Mouse (Mus musculus) right cerebral cortex, postnatal 25 days (tissue): ENCODE data around the gene Akt2.

Experiments used
- DNase-seq: peaks from one replicate; pipeline ENCODE4 v3.0.0; 2022

The Akt2 gene

DNA sequence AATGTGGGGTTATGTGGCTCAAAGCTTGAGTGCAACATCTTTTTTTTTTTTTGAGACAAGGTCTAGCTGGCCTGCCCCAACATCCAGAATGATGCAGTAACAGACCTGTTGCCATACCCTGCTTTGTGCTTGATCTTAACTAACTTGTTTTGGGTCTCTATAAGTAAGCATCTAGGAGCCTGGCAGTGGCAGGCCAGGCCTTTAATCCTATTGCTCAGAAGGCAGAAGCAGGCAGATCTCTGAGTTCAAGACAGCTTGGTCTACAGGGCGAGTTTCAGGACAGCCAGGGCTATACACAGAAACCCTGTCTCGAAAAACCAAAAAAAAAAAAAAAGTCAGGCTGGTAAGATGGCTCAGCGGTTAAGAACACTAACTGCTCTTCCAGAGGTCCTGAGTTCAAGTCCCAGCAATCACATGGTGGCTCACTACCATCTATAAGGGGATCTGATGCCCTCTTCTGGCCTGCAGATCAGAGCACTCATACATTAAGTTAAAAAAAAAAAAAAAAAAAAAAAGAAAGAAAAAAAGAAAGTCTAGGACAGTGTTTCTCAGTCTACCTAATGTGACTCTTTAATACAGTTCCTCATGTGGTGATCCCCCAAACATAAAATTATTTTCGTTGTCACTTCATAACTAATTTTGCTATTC is 662 bp upstream of the Akt2 start:
- DNase-seq: no peak

DNA sequence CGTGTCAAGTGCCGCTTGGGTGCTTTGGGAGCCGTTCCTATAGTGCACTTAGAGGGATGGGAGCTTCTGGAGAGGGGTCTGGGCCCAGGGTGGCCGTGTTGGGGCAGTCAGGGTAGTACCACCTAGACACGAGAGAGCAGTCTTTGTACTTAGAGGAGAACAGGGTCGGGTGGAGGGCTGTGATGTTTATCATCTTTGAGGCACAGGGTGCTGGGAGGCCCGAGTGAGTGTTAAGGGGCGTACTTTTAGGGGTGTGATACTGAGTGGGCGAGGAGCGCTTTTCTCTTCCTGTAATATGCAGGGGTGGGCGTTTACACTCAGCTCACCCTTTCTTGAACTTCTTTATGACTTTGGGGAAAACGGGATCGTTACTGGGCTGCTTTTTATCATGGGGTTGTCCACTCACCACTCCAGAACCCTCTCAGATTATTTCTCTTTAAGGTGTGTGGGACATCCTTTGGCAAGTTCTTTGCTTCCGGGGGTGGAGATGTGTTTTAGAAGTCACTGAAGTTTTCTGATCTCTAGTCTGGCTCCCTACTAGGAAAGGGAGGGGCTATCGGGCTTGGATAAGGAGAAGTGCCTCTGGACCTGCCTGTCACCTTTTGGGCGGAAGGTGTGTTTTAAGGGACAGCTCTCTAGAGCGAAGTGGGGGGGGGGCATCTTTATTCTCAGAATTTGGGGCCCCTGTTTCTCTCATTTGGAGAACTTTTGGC is 1.0 kb downstream of the Akt2 start:
- DNase-seq: no peak

DNA sequence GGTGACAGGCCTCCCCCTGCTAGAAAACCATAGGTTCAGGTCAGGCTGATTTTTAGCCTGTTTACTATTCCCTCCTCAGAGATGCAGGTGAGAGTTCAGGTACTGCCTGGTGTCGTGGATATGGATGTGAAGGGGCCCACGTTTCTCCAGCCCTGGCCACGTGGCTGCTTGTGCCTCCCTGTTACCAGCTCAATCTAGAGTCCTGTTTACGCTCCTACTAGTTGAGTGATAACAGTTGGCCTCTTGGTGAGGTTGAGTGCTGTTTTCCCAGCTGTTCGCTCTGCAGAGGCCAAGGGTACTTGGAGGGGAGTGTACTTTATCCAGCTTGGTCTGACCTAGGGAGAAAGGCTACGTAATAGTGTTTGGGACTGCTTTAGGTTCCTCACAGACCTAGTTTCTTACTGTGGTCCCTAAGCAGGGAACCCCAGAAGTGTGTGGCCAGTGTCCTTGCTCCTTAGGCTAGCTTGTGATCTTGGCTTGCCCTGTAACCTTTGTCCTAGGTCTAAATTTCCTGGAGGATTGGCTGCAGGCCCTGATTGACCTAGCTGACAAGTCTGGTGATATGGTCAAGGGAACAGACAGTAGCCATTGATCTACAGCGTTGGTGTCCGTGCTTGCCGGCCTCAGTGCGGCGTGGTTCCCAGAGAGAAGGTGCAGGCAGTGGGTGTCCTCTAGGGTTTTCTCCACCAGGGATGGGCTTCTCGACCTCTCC is 1.7 kb downstream of the Akt2 start:
- DNase-seq: no peak

DNA sequence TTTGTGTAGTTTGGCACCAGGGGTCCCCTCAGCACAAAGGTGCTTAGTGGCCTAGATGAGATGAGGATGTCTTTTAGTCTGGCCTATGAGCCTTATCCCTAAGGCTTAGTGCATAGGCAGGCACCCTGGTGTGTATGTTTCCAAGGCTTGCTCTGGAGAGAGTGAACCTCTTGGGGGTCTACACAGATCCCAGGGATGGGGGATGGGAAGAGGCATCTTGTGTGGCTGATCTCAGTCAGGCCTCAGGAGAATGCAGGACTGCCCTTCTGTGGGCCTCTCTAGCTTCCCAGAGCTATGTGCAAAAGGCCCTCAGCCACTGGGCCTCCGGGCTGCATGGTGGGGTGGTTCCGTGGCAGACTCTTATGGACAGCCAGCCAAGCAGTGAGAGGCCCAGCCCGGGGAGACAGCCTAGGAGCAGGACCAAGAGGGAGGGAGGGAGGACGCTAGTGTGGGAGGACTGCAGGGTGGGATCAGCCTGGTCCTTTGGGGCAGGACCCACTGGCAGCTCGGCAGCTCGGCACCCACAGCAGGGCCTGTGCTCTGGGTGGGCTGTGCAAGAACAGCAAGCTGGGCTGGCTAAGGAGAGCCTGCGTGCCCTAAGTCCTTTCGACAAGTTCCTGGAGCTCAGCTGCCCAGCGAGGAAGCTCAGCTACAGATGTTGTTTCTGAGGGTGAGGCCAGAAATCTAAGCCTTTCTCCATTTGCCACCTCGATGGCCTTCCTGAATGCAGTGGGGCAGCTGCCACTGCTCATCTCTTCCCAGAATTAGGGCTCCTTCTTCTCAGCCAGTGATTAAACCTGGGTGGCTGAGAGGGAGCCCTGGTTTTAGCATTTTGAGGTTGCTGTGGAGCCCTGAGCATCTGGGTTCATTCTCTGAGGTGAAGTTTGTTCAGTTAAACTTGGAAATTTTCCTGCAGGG is 5.5 kb downstream of the Akt2 start:
- DNase-seq: no peak

DNA sequence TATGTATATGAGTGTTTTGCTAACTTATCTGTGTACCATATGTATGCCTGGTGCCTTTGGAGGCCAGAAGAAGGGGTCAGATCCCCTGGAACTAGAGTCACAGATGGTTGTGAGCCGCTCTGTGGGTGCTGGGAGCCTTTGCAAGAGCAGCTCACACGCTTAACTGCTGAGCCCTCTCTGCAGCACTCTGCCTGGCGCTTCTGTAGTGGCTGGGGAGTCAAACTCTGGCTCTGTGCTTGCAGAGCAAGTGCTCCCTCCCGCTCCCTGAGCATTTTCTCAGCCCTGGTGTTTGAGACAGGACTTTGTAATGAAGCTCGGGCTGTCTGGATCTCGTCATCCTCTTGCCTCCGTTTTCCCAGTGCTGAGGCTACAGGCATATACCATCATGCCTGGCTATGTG is 6.7 kb downstream of the Akt2 start:
- no peak for DNase-seq

DNA sequence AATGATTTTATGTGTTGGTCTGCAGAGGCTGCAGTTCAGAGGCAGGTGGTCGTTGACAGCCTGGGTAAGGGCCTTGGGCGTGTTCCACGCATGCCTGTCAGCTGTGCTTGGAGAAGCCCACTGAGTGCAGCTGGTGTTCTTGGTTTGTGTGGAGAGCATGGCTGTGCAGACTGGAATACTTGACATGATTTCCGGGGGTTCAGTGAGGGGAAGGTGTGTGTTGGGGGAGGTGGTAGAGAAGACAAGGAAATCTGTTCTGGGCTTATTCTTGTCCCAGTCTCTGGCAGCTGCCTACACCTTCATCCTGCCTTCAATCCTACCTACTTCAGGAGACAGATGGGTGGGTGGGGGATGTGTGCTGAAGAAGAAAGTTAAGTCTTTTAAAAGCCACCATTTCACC is 10.3 kb downstream of the Akt2 start:
- peak; percentile 75 for DNase-seq

DNA sequence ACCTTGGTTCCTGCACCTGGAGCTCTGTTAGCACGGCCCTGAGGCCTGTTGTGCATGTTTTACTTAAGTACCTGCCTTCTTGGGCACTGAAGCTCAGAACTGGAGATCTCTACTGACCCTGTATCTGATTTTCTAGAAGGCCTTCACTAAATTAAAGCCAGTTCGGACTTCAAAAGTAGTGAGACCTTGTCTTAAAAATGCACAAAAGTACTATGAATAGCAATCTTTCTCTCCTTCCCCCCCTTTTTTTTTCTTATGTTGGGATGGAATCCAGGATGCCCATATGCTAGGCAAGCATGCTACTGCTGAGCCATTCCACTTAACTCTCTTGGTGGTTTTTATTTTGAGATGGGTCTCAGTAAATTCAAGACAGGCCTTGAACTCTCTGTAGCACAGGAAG is 10.8 kb downstream of the Akt2 start:
- DNase-seq: no peak

DNA sequence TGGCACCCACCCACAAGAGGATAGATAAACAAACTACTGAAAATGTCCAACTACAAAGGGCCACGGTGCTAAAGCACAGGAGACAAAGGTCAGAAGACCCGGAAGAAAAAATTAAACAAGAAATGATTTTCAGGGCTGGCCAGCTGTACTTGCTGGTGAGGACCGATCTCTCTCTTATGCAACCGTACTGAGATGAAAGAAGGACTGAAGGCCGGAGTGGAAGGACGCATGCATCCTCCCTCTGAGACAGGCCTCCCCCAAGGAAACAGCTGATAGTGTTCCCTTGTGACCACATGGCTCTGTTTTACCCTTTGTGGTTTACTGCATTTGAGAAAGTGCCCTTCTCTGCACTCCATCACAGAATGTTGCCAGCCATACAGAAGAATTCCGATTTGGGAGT is 11.5 kb downstream of the Akt2 start:
- DNase-seq: no peak

DNA sequence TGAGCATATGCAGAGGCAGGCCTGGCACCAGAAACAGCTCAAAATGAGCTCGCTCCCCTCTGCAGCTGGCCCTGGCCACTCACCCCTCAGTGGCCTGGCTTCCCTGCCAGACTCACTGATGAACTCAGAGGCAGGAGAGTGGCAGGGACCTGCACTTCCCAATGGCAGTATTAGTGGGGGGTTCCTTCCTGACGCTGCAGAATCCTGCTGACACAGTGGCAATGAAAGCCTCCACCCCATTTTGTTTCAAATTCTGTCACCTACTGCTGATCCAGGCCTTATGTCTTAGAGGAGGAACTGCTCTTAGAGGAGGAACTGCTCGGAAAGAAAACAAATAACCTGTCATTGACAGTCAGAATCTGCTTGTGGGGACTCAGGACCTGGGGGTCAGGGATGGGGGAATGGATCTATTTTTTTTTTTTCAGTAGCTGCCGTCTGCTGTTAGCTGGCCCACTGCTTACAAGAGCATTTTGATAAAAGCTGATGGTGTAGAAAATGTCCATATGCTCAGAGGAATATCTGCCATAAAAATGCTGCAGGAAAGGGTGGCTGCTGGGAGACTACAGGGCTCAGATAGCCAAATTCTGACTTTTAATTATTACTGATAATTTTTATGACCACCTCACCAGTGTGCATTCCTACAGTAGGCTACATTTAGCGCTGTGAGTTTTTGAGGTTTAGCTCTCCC is 13.5 kb downstream of the Akt2 start:
- no peak for DNase-seq

DNA sequence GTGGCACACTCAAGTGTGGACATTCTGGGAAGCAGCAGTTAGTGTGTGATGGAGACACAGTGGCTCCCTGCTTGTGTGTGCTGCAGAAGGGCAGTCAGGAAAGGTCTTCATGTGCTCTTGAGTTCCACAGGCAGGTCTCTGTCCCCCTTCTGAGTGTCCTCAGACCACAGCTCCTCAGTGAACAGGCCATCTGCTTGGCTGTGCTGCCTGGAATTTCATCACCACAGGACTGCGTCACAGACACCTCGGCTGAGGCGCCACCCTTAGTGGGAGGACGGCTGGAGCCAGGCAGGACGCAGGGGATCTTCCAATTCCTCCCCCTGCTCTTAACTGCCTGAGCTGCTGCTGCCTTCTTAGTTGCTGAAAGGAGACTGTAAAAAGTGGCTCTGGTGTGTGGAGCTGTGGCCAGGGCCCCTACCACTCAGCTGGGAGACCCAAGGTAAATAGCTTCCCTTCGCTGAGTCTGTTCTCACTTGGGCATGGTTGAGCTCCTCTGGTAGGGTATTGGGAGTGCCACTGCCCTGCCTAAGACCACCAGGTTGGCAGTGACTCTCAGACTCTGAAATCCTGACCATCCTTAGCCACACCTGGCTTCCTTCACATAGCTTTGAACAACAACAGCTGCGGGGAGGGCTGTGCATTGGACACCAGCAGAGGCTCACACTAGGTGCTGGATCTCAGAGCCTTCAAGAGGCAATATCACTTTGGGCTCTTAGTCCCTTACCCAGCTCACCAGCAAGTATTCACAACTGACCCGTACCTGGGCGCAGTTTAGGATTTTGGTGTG is 14.3 kb downstream of the Akt2 start:
- DNase-seq: peak; percentile 81

DNA sequence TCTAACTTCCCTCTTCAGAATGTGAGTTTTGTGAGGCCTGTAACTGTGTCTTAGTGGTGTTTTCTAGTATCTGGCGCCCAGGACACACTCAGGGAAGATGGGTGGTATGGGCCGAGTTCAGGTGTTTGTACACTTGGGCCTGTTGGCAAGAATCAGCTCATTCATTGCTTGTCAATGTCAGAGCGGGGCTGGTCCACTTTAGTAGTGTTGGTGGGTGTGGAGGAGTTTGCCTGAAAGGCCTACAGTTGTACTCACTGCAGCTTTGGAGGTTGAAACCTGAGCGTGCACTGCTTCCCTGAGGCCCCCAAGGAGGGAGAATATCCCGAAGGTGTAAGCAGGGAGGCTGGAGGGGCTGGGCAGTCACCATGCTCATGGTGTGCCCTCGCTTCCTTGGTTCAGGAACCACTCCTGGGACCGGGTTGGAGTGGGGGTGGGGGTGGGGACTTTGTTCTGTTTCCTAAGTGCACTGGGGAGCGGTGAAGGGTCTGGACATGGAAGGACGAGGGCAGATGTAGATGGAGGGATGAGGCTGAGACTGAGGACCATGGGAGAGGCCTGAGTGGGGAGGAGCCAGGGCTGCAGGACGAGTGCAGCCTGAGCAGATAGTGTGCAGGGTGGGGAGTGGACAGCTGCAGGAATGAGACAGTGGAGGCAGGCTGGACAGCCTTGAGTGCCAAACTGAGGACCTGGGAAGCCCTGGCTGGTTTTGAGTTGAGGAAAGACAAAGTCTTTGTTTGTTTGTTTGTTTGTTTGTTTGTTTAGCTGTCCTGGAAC is 15.3 kb downstream of the Akt2 start:
- no peak for DNase-seq

DNA sequence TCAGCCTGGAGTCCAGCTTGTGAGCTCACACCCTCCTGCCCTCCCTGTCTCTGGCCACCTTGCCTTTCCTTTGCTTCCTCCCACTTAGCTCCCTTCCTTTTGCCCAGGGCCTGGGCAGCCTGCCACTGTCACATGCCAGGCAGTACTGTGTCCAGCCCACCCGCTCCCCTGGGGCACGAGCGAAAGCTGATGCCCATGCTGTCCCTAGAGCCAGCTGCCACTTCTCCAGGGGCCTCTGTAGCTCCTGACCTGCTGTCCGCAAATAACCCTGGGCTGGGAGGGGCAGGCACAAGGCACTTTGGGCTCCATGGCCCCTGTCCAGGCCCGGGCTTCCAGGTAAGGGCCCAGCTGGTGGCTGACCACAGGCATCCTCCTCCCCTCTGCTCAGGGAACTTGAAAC is 16.2 kb downstream of the Akt2 start:
- DNase-seq: peak; percentile 44

DNA sequence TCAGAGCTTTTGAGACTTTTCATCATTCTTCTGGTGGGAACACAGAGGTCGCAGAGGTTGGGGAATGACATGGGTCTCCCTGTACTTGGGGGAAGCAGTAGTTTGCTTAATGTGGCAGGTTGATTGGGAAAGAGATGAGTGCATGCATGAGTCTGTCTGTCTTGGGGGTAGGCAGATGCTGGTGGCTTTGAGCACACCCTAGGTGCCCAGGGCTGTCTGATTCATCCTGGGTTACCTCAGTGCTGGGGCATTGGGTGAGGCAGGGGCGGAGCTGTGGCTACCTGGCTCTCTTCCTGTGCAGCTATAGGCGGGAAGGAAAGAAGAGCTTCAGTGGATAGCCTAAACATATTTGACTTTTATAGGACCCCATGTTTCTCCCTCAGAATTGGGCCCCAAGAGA is 16.8 kb downstream of the Akt2 start:
- DNase-seq: no peak

DNA sequence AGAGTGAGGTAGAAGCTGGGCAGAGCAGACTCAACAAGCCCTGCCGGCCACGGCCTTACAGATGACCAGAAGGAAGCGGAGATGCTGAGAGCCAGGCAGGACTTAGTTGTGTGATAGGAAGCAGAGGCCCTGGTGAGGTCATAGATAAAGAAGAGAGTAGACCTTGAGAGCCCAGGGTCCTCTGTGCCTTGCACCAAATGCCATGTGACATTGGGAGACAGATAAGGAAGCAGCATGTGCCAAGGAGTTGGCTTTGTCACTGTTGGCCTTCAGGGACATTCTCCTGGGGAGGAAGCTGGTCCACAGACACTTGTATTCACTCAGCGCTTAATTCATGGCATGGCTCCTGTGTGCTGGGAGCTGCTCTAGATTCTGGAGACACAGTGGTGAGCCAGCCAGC is 17.9 kb downstream of the Akt2 start:
- no peak for DNase-seq

DNA sequence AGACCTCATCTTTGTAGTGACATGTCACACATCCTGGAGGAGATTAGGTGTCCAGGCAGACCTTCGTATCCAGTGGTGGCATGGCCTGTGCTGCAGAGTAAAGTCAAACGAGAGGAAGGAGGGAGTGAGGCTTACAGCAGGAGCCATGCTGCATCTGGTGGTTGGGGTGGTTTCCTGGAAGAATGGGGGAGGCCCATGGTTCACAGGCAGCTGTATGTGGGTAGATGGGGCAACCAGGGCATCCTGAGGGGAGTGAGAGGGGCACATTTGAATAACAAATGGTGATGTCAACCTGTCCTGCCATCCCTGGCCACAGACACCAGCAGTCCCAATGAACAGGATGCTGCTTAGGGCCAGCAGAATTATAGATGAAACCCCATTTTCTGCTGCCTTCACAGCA is 18.3 kb downstream of the Akt2 start:
- DNase-seq: no peak

DNA sequence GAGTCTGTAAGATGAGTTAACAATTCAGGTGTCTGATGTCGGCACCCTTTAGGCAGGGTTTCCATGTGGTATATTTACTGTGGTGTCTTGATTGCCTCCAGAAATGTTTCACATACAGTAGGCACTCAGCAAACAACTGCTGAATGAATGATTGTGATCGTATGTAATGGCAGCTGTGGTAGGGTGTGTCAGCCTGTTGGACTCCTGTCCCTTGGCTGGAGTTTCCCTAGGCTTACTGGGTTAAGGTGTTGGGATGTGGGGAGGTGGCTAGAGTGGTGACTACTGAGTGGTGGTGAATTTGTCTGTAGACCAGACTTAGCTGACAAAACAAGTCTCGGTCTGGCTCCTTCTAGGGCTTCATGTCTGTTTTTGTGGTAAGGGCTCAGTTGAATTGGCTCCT is 19.0 kb downstream of the Akt2 start:
- no peak for DNase-seq

DNA sequence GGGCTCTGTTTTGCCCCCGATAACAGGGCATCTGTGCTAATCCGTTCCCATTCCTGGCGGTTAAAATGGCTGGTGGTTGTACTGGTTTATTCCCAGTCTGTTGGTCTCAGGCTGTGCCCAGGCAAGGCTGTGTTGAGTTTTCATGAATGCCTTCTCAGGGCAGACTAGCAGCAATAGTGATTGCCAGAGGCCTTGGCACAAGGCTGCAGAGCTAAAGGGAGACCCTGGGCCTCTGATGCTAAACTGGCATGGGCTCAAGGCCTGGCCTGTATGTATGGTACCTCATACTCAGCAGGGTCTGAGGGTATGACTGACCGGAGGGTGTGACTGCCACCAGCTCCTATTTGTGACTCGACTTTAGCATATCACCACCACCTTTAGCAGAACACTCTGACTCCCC is 19.5 kb downstream of the Akt2 start:
- DNase-seq: no peak

DNA sequence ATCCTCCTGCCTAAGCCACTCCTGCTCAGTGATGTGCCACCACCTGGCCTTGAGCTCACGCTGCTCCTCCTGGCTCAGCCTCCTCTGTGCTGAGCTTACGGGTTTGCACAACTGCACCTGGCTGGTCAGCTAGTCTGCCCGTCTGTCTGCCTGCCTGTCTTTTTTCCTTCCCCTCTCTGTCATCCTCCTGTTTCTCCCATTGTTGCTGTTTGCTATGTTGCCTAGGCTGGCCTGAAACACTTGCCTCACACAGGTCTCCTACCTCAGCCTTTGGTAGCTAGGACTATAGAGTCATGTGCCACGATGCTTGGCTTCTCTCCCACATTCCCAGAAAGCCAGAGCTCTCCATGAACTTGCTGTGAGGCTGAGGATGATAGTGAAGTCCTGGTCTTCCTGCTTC is 21.6 kb downstream of the Akt2 start:
- no peak for DNase-seq

DNA sequence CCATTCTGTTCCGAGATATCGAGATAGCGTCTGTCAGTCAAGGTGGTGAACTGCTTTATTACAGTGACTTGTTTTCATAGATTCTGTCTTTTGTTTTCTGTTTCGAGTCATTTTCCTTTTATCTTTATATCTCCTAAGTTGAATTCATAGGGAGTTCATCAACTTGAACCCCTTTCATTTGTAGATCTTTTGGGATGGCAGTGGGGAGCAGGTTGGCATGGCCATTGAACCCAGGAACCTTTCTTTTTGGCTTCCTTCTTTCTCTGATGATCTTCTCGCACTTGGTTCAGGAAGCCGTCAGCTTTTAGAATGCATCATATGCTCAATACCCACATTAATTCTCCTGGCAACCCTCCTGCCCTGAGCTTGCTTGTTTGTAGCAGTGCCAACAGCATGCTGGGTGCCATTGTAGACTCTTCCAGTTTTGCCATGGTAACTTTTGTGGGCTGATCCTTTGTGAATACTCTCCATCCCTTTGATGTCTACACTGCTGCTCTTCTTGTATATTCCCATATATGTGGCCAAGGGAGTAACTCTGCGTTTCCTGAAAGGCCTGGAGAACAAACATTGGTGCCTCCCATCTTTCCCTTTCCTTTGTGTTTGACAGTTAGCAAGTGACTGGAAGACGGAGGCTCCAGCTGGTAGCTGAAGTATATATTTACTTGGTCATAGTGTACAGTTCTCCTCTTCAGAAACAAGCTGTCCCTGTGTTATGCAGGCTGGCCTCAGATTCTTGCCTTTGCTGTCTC is 22.6 kb downstream of the Akt2 start:
- no peak for DNase-seq

DNA sequence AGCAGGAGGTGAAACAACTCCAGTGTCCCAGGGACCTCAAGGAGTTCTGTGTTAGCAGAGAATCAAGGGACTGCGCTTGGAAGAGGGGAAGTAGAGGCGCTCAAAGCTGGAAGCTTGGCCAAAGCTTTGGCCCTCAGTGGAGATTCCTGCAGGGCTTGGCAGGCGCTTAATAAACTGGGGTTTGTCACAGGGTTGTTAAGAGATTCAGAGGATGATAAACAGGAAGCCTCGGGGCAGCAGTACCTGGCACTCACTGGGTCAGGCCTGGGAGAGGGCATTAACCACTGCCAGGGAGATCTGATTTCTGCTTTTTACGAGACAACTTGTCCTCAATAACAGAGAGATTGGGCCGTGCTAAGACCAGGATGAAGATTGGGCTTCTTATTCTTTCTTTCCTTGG is 29.7 kb downstream of the Akt2 start:
- no peak for DNase-seq
